Mouse (Mus musculus) adrenal gland, adult 18-20 months (tissue): Measurements from ENCODE around the gene Vps8. TPM values are rescaled to one million over a fixed set of nuclear protein-coding genes. Genes with fewer than 3 reads are reported as not detected.

Experiments
- DNase-seq, 2 experiments: peaks; one replicate each; pipeline ENCODE4 v3.0.0; 2021 to 2022; ENCODE audit warnings: low spot score in 2 of 2
- total RNA-seq, 2 experiments: library from RNA; stranded (reverse); gene quantifications; 1 replicate in 1 of 2; 2 replicates in 1 of 2; pipeline ENCODE4 v1.2.3; 2021

Vps8 gene
- total RNA-seq, 2 experiments from 2014 or later, result 19.2 to 19.5 TPM

DNA sequence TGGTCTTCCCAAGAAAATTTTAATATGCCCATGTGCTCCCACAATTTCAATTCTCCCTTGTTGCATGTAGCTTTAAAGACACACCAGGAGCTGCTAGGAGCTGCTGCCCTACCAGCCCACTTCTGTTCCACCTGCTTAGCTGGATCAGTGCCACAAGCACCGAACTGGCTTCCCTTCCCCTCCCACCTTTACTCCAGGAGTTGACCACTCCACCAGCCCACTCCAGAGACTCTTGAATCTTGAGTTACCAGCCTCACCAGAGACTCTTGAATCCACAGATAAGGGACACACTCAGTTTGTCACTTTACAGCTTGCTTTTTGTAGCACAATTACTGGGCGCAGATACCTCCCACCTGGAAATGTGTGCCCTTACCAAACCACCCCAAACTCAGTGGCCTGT is 197.7 kb downstream of the Vps8 start:
- DNase-seq, result no peak

DNA sequence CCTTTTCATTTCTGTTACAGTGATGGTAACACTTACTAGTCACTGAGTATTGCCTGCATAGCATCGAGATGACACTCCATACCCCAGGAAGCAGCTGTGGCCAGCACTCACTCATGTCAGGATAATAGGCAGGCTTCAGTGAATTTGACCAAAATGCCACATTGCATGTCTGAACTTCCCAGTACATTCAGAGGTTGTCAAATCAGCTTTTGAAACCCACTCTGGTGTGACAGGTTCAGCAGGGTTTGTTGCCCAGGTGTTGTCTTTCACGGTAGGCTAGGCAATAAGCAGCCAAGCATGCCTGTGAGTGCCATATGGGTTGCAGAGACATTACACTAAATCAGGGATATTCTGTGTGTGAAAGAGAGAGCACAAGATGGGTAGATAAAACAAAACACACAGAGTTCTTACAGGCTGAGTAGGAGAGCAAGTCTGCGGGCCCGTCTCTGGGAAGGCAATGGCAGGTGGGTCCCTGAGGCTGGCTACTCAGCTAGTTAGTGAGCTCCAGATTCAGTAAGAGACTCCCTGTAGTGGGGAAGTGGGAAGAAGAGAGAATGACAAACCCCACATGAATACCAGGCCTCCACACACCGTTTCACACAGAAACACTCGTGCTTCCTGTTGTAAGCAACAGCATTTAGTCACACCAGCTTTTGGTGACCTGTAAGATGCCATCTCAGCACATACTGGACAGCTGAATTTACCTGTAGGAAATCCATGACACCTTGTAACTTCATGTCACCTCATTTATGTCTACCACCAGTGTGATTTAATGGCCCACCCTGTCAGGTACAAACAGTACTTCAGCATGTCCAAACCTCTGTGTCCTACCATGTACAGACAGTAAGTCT is 203.1 kb downstream of the Vps8 start:
- DNase-seq, result no peak

DNA sequence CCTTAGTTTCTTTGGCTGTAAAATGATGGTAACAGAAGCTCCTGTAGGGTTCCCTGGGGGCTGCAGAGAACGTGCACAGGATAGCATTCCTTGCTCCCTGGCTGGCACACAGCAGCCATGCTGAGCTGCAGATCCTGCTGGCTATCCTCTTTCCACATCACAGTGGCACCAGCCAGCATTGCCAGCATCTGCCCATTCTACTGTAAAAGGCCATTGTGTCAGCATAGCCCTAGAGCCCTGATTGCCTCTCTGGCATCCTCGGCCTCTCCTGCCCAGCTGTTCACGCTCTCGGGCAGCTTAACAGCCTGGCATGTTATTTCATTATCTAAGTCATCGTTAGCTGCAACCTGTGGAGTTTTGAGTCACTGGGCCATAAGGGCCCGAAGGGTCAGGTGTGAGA is 204.3 kb downstream of the Vps8 start:
- DNase-seq, result no peak

DNA sequence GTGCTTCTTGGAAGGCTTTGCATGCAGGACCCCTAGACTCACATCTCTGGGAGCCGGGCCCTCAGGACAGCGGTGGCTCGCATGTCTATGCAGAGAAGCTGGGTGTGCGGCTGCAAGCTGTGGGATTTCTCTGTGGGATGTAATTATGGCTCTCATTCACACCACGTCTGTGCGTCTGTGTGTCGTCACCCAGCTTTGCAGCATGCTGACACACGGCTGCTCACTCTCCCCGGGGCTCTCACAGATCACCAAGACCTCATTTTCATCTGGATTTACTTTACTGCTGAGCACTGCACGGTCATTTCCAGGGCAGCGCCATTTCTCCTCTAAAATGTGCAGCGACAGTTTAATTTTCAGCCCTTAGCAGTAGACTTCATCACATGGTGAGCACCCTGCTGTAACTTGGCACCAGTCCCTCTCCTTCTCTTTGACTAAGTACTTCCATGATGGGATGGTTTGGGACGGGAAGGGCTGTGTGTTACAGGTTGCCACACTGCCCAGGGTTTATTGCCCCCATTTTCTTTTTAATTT is 205.2 kb downstream of the Vps8 start:
- no peak for DNase-seq

DNA sequence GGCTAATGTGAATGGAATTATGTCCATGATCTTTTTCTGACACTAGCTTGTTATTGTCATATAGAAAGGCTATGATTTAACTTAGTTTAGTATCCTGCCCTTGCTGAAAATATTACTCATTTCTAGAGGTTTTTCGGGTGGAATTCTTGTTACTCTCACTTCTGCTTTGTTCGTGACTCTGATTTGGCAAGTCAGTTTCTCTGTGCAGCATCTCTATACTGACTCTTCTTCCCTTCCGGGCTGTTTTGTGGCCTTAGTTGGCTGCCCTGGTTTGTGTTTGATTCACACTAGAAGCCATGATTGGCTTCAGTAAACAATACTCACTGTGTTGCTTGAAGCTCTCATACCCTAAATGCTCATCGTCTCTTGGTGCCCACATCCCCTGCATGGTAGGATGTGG is 207.7 kb downstream of the Vps8 start:
- no peak for DNase-seq

DNA sequence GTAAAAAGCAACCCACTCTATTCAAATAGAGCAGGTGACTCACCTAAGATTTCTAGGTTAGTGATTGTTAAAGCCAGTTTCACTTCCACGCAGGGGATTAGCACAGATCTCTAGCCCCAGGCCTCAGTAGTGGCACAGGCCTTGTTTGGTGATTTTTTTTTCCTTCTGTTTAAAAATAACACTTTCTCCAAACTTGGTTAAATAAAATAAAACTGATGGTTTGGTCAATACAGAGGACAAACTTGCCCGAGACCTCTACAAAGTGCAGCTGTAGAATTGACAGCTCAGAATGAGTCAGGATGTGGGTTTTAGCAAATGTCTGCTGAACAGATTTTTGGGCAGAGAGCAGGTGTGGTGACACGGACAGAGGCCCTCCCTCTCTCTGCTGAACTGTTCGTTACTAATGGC is 208.9 kb downstream of the Vps8 start:
- no peak for DNase-seq

DNA sequence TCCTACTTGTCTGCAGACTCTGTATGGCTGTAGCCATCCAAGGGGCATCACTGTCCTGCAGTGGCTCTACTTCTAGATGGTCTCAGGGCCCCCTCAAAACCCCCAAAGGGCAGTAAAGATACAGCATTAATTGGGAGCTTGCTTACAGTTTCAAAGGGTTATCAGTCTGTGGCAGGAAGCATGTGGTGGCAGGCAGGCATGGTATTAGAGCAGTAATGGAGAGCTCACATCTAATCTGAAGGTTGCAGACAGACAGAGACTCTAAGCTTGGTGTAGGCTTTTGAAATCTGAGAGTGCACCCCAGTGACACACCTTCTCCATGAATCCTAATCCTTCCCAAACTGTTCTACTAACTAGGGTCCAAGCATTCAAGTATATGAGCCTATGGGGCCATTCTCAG is 211.5 kb downstream of the Vps8 start:
- DNase-seq, result no peak

DNA sequence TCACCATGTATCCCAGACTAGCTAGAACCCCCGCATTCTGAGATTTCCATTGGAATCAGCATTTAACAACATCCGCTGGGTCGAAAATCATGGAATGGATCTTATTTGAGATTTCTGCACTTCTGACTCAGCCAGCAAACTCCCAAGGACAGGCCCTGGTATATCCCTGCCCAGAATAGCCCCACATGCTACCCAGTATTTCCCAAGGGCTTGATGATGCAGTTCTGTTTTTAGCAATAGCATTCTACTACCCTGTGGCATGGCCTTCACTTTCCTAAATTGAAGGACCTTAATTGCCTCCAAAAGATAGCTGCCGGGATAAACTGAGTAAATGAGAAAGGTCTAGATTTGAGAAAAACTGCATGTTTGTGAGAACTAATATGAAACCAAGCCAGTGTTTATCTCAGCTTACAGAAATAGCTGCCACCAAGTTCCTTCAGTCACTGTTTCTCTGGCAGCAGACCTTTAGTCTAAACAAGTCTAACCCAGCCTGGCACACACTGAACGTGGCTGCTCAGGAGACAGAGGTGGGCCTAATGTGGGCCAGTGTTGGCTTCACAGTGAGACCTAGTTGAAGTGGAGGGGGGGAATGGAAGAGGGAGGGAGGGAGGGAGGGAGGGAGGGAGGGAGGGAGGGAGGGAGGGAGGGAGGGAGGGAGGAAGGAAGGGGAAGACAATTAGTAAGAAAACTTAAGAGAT is 213.4 kb downstream of the Vps8 start:
- no peak for DNase-seq

DNA sequence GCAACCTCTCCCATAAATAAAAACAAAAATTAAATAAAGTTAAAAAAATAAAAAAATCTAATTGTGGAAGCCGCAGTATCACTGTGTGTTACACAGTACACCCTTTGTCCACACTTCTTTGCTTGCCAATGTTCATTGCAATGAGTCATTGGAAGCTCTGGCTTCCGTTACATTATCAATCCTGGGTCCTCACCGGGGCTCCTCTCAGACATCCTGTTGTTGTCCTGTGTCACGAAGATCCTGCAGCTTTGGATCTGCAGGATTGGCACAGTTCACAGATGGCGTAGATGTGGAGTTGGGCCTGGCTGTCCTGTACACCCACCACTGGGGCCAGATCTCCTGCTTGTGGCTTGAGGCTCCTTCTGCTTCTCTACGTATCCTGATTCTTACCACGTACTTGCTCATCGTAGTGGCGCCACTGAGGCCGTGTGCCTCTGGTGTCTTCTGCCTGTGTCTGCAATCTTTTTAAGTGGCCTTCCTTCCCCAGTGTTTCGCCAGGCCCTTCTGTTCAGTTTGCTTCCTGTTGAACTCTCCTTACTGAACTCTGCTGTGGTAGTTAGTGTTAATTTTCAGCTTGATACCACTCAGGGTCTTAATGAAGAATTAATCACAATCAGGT is 214.4 kb downstream of the Vps8 start:
- DNase-seq, result no peak

DNA sequence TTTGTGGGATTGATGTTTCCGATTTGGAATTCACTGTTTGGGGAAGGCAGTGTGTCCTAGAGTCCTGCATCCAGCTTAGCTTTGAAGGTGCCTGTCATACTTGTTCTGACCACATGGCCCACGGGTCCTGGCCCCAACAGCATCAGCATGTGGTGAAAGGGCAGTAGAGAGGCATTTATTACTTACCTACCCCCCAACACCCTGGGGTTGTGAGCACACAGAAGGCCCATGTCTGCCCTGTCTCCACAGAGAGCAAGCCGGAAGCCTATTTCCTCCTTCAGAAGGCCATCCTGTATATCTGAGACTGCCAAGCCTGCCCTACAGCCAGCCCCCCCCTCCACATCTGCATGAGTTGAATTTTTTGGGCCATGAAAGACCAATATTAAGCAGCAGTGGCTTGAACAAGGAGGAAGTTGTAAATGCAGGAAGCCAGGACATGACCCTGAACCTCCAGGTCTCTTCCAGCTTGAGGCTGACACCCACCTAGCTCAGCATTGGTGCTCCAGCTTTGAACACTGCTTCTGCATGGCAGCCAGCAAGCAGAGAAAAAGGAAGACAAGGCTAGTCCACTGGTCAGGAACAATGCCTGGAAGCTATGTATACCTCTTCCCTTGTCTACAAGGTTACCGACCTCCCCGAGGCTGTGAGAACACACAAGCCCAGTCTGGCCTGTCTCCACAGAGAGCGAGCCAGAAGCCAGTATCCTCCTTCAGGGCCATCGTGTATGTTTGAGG is 218.0 kb downstream of the Vps8 start:
- no peak for DNase-seq

DNA sequence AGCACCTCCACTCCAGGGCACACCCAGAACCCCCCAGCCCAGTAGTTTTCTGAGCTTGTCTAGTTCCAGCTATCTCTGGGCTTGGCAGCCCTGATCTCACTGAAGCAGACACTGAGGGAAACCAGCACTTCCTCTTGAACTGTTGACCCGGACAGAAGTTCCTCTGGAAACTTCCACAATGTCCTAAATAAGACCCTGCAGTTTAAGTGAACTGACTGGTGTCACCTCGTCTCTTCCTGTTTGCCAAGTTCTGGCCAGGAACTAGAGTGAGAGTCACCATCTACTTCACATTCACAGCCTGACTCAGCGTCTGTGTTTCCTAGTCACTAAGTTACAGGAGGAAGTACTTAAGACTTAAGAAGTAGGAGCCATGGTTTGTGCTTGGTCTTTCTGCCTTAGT is 219.0 kb downstream of the Vps8 start:
- no peak for DNase-seq

DNA sequence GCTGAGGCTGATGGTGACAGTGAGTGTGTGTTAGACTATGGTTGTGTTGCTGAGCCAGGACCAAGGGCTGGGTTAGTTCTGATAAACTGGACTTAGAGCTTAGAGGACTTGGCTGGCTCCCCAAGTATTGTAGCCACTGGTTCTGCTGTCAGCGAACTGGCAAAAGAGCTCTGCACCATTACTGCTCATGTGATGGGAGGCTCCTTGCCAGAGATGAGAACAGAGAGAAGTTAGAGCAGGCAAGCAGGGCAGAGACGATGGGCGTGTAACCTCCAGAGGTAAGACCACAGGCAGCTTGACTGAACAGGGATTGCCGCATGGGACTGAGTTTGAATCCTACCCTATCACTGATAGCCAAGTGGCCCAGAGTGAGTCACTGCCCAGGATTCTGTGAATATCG is 220.0 kb downstream of the Vps8 start:
- DNase-seq, result no peak

DNA sequence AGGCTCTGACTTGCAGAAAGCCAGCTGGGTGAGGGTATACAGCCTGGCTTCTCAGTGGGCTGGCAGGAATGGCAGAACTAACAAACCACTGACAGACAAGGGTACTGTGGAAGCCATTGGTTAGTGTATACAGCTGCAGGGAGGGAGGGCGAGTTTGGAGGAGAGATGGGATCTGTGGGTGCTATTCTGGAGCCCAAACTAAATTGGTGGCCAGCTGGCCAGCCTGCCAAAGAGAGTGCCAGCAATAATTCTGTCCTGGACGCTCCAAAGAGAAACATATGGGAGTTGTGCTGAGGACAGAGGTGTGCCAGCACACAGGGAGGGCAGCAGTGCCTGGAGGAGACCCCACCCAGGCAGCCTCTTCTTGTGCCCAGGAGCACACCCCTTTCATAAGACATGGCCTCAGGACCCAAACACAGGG is 220.7 kb downstream of the Vps8 start:
- no peak for DNase-seq

DNA sequence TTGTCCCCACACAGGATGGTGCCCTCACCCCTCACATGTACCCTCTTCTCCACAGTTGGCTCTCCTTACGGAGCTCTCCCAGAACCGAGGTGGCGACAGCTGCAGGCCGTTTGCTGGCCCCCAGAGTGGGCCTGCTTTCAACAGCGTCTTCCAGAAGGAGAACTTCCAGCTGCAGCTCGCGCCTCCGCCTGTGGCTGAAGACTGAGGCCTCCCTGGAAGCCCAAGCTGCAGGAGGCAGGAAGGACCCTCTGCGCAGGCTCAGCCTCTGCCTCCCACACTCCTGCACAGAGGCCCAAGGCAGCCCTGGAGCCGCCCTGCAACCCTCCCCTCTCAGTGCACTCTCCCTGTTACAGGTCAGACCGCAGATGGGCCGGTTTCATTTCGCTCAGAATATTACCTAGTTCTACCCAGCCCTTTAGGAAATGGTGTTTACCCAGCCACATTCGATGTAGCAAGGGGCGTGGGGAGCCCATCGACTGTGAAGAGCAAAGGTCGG is 221.2 kb downstream of the Vps8 start:
- DNase-seq, result peak in 1 of 2 experiments; percentile 41

DNA sequence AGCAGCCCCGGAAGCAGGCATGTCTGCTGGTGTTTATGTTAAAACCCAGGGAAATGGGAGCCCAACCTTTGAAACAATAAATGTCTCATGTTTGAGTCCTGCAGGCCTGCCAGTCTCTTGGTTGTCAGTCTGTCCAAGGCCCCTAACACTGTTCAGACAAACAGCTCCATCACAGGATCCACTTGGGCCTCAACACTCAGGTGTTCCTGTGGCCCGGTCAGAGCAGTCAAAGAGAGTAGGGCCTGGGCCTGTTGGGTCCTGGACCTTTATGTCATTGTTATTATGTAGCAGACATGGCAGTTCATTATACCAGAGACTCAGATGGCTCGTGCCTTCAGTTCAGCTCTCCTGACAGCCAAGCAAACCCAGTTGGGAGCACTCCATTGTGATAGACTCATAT is 221.7 kb downstream of the Vps8 start:
- peak in 1 of 2 experiments; percentile 12 for DNase-seq

DNA sequence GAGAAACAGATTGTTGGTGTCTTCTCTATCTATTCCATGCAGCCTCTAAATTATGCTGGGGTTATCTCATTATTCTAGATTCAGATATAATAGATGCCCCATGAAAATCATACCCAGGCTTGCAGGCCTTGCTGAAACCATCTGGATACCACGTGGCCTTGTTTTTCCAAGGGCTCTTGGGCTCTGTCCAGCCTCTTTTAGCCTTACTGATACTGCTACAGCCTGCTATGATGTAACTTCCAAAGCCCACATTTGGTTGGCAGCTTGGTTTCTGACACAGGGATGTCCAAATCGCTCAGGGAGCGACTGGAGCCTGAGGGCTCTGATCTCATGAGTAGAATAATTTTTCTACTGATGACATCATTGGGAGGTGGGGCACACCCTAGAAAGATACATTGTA is 223.0 kb downstream of the Vps8 start:
- no peak for DNase-seq

DNA sequence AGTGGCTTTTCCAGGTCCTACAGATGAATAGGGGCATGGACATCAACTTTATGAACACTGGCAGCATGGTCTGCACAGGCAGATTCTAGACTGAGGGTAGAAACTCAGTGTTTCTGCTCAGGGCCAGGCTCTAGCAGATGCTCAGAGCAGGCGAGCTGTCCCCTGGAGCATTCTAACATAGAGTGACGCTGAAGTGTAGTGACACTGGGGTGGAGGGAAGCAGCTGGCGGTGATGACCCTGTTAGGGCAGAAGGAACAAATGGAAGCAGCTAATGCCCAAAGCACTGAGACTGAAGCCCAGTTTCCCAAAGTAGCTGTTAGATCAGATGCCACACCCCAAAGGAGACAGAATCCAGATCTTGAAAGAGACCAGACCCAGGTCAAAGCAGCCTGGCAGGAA is 223.6 kb downstream of the Vps8 start:
- DNase-seq, result no peak

DNA sequence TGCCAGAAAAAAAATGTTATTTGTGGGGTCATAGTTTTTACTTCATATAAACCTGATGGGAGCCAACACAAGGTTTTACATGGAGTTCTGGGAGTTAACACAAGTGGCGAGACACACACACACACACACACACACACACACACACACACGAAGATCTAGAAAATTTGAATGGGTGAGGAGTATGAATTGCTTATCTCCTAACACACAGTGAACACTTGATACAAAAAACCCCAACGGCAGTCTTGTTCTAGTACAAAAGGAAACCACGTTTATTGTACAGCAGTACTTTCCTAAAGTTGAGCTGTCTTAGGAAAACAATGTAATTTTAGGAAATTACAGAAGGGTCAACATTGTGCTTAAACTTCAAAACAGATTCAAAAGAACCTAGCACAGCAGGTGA is 225.9 kb downstream of the Vps8 start:
- no peak for DNase-seq

DNA sequence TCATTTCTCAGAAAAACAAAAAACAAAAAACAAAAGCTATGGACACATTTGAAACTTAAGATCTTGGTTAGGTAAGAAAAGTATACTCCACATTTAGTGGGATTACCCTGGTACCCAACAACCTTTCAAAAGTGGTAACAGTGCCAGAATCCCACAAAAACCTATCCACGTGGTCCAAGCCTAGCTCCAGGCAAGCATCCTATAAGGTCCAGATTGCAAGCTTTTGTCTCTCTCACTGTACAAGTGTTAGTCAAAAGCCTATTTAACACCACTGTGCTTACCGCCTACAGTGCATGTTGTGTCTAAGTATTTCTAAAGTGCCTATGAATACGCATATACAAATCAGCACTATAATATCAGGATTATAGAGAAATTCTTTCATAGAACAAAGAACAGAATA is 227.4 kb downstream of the Vps8 start:
- no peak for DNase-seq

DNA sequence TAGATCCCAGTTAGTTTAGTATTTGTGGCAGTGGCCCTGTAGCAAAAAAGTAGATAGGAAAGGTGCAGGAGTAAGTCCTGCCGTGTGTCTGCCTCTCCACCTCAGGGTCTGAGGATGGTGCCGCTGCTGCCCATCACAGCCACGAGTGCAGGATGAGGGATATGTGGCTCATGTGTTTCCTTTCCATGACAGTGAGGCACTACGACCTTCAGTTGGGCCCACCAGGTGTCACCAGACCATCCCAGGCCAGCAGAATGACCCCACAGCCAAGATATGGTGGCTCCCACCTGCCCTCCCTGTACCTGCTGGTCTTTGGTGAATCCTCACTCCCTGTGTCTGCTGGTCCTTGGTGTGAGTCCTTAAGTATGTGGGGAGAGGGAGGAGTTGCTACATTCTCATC is 228.2 kb downstream of the Vps8 start:
- DNase-seq, result no peak

DNA sequence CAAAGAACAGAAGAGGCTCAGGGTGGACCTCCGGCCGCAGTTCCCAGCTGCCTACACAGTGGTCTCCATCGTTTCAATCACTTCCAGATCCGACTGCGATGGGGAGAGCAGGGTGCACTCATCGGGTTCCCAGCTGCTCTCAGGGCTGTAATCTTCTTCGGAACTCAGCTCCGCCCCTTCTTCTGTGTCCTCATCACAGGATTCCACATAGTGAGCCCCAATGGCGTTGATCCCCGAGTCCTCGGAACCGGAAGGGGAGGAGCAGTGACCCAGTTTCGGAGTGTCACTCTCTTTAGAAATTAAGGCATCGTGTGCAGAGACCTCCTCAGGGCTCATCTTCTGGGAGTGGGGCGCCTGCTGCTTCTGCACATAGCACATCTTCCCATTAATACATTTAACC is 230.2 kb downstream of the Vps8 start:
- no peak for DNase-seq
